In genomic region chr3:88276529-88277143, GRCm38 (mm10) we compare ENCODE assay signal across 9 mouse cellular contexts. TPM values are rescaled to one million over a fixed set of nuclear protein-coding genes. Genes with fewer than 3 reads are reported as not detected.
DNase-seq lines count a peak whose midpoint lies in the region; ATAC-seq lines count a peak whose summit lies in the region.
"Had no signal": no experiment of that assay in that cellular context is flagged by ENCODE, and none has a peak within 500 bp of the region (broad histone marks: within the 10 kb centered on the region; RNA-seq: fewer than 3 reads in every experiment).

No protein-coding gene starts in this region.

- no peak for ATAC-seq in megakaryocyte progenitor cell, adult 5-6 weeks (replicated peaks; ENCODE audit: poor library complexity)
- ATAC-seq in inflammation-experienced regulatory T-cells, adult 6 months: no peak

- DNase-seq in adrenal gland, postnatal 10 days: peak; percentile 64
- DNase-seq in adrenal gland, adult 8-10 months: no peak
- peak; percentile 46 to 48 for DNase-seq in left cerebral cortex, adult 18-20 months (ENCODE audit: low spot score in 2 of 2)
- DNase-seq in left cerebral cortex, adult 8-10 months (ENCODE audit: low spot score in 2 of 2): no peak
- peak; percentile 89 for DNase-seq in ZHBTc4 (ENCODE audit: low read depth, low spot score)
- peak; percentile 16 for DNase-seq in layer of hippocampus, postnatal 36 days

RNA-seq across cellular contexts. Expression of gene Gm38392, which starts 10.4 kb away (rescaled TPM):
- 1 to 10 TPM; 1.1 to 1.3 TPM for total RNA-seq in adrenal gland, postnatal 10 days (2021)
- 1 to 10 TPM; 1.3 to 3.1 (median 2.3) TPM for total RNA-seq in adrenal gland, adult 8-10 months (2022)
- total RNA-seq in left cerebral cortex, adult 18-20 months (2021): under 1 TPM; 0.37 to 0.42 TPM
- under 1 TPM in 1 of 4 experiments, not detected in 3; 0.61 TPM for total RNA-seq in left cerebral cortex, adult 8-10 months (2022)
- total RNA-seq in layer of hippocampus, postnatal 36 days (2021): under 1 TPM; 0.47 to 0.76 TPM
- 0.10 TPM in 1 of 2 replicates, not detected in the other for total RNA-seq in megakaryocyte progenitor cell, adult 5-6 weeks (2015)
- not detected in 2 replicates for total RNA-seq in megakaryocyte progenitor cell, adult 5-6 weeks (2017)
- polyA plus RNA-seq in inflammation-experienced regulatory T-cells, adult 6 months (2017; shearing (Covaris generic)): not detected
- polyA plus RNA-seq: C2C12 had no signal

RNA-seq across cellular contexts. Expression of gene Tsacc, which starts 20.2 kb away (rescaled TPM):
- total RNA-seq in adrenal gland, postnatal 10 days (2021): 1 to 10 TPM; 7.9 to 8.3 TPM
- 1 to 10 TPM; 6.2 to 9.3 (median 8.2) TPM for total RNA-seq in adrenal gland, adult 8-10 months (2022)
- total RNA-seq in left cerebral cortex, adult 18-20 months (2021): 1 to 10 TPM; 2.9 to 4.6 TPM
- 1 to 10 TPM; 3.1 to 6.6 (median 4.3) TPM for total RNA-seq in left cerebral cortex, adult 8-10 months (2022)
- total RNA-seq in layer of hippocampus, postnatal 36 days (2021): 1 to 10 TPM; 5.0 to 5.3 TPM
- 10.3 and 12.2 TPM in 2 replicates for total RNA-seq in megakaryocyte progenitor cell, adult 5-6 weeks (2015)
- total RNA-seq in megakaryocyte progenitor cell, adult 5-6 weeks (2017): 4.1 and 5.3 TPM in 2 replicates
- 1 to 10 TPM; 2.3 to 6.2 (median 3.6) TPM for polyA plus RNA-seq in inflammation-experienced regulatory T-cells, adult 6 months (2017; shearing (Covaris generic))

RNA-seq across cellular contexts. Expression of gene Cct3, which starts 20.3 kb away (rescaled TPM):
- 100 to 1,000 TPM; 249 to 260 TPM for total RNA-seq in adrenal gland, postnatal 10 days (2021)
- total RNA-seq in adrenal gland, adult 8-10 months (2022): 100 to 1,000 TPM; 250 to 360 (median 279) TPM
- total RNA-seq in left cerebral cortex, adult 18-20 months (2021): 100 to 1,000 TPM; 188 to 189 TPM
- total RNA-seq in left cerebral cortex, adult 8-10 months (2022): 100 to 1,000 TPM; 166 to 184 (median 173) TPM
- total RNA-seq in layer of hippocampus, postnatal 36 days (2021): 100 to 1,000 TPM; 185 to 188 TPM
- 620 and 719 TPM in 2 replicates for total RNA-seq in megakaryocyte progenitor cell, adult 5-6 weeks (2015)
- total RNA-seq in megakaryocyte progenitor cell, adult 5-6 weeks (2017): 355 and 383 TPM in 2 replicates
- 100 to 1,000 TPM; 157 to 218 (median 188) TPM for polyA plus RNA-seq in inflammation-experienced regulatory T-cells, adult 6 months (2017; shearing (Covaris generic))

RNA-seq across cellular contexts. Expression of gene Rhbg, which starts 22.1 kb away (rescaled TPM):
- total RNA-seq in adrenal gland, postnatal 10 days (2021): 1 to 10 TPM; 1.9 to 2.1 TPM
- total RNA-seq in adrenal gland, adult 8-10 months (2022): 10 to 100 TPM; 12.0 to 27.5 (median 17.3) TPM
- not detected for total RNA-seq in left cerebral cortex, adult 18-20 months (2021)
- not detected for total RNA-seq in left cerebral cortex, adult 8-10 months (2022)
- not detected for total RNA-seq in layer of hippocampus, postnatal 36 days (2021)
- total RNA-seq in megakaryocyte progenitor cell, adult 5-6 weeks (2015): not detected in 2 replicates
- 0.14 TPM in 1 of 2 replicates, not detected in the other for total RNA-seq in megakaryocyte progenitor cell, adult 5-6 weeks (2017)
- polyA plus RNA-seq in inflammation-experienced regulatory T-cells, adult 6 months (2017; shearing (Covaris generic)): not detected
- polyA plus RNA-seq: C2C12 had no signal

RNA-seq across cellular contexts. Expression of gene Glmp, which starts 48.2 kb away (rescaled TPM):
- total RNA-seq in adrenal gland, postnatal 10 days (2021): 100 to 1,000 TPM; 144 to 149 TPM
- total RNA-seq in adrenal gland, adult 8-10 months (2022): 100 to 1,000 TPM; 233 to 293 (median 254) TPM
- 10 to 100 TPM; 85.6 to 87.3 TPM for total RNA-seq in left cerebral cortex, adult 18-20 months (2021)
- total RNA-seq in left cerebral cortex, adult 8-10 months (2022): 100 to 1,000 TPM in 2 of 4 experiments, 10 to 100 TPM in 2; 97.4 to 106 (median 100) TPM
- 10 to 100 TPM; 78.4 to 84.8 TPM for total RNA-seq in layer of hippocampus, postnatal 36 days (2021)
- total RNA-seq in megakaryocyte progenitor cell, adult 5-6 weeks (2015): 86.5 and 116 TPM in 2 replicates
- 20.2 and 23.9 TPM in 2 replicates for total RNA-seq in megakaryocyte progenitor cell, adult 5-6 weeks (2017)
- 100 to 1,000 TPM; 335 to 443 (median 344) TPM for polyA plus RNA-seq in inflammation-experienced regulatory T-cells, adult 6 months (2017; shearing (Covaris generic))

Comparison
In these comparisons a context has a peak if more than half of its experiments do, and no peak if none do; other contexts are left out.
1. DNase-seq: peak in adrenal gland, postnatal 10 days (single experiment), left cerebral cortex, adult 18-20 months (2 of 2), ZHBTc4 (single experiment) and layer of hippocampus, postnatal 36 days (2 of 2); none in adrenal gland, adult 8-10 months (single experiment) and left cerebral cortex, adult 8-10 months (0 of 2).